Mouse (Mus musculus) testis, adult 2 months (tissue): Measurements from ENCODE around the gene Cyld. TPM values are rescaled to one million over a fixed set of nuclear protein-coding genes. Genes with fewer than 3 reads are reported as not detected.
"Not testable (repeated sequence)": the region's sequence is repeated elsewhere in the genome, so short reads cannot be mapped to it uniquely, and the experiment has no call there.

Experiments used
- H3K27ac ChIP-seq: fragments of 200-500 bp; 2 replicates; pipeline ENCODE4 v1.5.1; 2012; ENCODE audit warnings: low read depth, low read length; ENCODE audit not compliant: control insufficient read depth, insufficient read depth
- H3K27me3 ChIP-seq: fragments of 200-500 bp; 2 replicates; pipeline ENCODE4 v1.6.1; 2012; ENCODE audit warnings: mild to moderate bottlenecking, low read length, moderate library complexity; ENCODE audit not compliant: control insufficient read depth, insufficient read depth
- H3K36me3 ChIP-seq: fragments of 200-500 bp; 2 replicates; pipeline ENCODE4 v1.6.1; 2012; ENCODE audit warnings: mild to moderate bottlenecking, low read length; ENCODE audit not compliant: control insufficient read depth, insufficient read depth
- H3K4me1 ChIP-seq: fragments of 200-500 bp; 2 replicates; pipeline ENCODE4 v1.6.1; 2012; ENCODE audit warnings: low read length; ENCODE audit not compliant: control insufficient read depth, insufficient read depth
- H3K4me3 ChIP-seq: fragments of 200-500 bp; 2 replicates; pipeline ENCODE4 v1.5.1; 2012; ENCODE audit warnings: low read depth, mild to moderate bottlenecking, low read length, moderate library complexity, mixed read lengths; ENCODE audit not compliant: control insufficient read depth
- CTCF ChIP-seq: fragments of 200-500 bp; IDR thresholded peaks from 2 replicates; pipeline ENCODE4 v1.5.1; 2012; ENCODE audit warnings: low read depth, mild to moderate bottlenecking, inconsistent platforms, low read length, moderate library complexity; ENCODE audit not compliant: control insufficient read depth, insufficient read depth, insufficient replicate concordance
- POLR2A ChIP-seq: fragments of 200-500 bp; IDR thresholded peaks from 2 replicates; pipeline ENCODE4 v1.6.1; 2012; ENCODE audit warnings: low read depth, mild to moderate bottlenecking, inconsistent platforms, low read length, moderate library complexity; ENCODE audit not compliant: control insufficient read depth
- polyA plus RNA-seq: library from polyadenylated mRNA; depleted of rRNA; stranded (reverse); fragments of >200 nt; gene quantifications from 2 replicates; pipeline ENCODE4 v1.2.3, GENCODE M21; 2012; rRNA removed

Cyld gene
- polyA plus RNA-seq, result 4.4 TPM in 2 replicates

DNA sequence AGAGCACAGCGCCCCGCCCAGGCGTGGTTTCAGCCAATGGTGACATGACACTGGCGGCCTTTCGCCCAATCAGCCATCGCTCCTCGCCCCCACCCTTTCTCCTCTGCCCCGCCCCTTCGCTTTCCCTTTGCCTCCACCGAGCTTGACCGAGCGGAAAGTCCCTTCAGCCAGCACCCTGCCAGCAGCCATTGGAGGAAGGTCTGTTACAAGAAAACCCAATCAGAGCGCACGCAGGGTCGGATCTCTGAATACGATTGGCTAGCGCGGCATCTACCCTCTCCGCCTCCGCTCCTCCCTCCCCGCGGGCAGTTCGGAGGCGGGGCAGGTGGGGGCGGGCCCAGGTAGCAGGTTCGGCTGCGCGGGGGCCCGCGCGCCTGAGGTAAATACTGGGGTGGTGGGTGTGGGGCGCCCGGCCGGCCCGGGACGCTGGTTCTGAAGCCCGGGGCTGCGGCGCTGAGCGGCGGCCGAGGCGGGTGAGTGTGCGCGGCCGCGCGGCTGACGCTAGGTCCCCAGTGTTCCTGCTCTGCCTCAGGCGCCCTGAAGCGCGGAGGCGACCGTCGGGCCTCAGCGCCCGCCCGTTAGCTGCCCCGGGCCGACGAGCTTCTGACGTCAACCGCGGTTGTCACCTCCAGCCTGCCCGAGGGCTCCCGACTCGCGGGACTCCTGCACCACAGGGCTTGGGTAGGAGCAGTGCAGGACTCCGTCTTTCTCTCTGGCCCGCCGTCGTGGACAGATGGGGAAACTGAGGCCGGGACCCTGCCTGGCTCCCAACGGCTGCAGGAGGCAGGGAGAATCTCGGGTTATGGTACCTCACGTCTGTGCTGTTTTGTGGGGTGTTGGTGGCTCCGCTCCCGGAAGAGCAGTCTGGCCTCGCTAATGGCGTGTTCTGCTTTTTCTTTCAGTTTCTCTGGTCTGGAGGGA, at the start of gene Cyld:
Gene Cyld (plus strand): TSS at position 308 of the 921 bp plus-strand sequence.
- no peaks in the 10 kb centered on the region for H3K36me3 ChIP-seq
- peaks cover 18% of the 10 kb centered on the region for H3K4me1 ChIP-seq
- no peaks in the 10 kb centered on the region for H3K27me3 ChIP-seq
- peak within 1 kb of the TSS; percentile 88 for H3K27ac ChIP-seq
- TF ChIP-seq CTCF, result no peak
- peak; percentile 50 for TF ChIP-seq POLR2A
- H3K4me3 ChIP-seq, result peak within 1 kb of the TSS; percentile 90

DNA sequence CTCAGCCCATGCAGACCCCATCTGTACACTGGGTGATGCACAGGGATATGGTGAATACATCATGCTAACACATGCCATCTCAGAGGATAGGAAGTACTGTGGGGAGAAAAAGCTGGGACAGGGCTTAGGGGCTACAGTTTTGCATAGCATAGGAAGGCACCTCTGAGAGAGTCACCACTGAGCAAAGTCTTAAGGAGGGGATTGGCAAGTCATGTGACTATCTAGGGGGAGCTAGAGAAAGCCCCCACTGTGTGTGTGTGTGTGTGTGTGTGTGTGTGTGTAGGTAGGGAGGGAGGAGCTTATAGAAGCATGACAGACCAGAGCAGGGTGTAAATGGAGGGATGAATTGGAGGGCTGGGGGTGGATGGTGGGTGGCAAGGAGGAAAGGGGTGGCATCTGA, 48.5 kb upstream of the Cyld start:
- H3K27me3 ChIP-seq, result no peaks in the 10 kb centered on the region
- TF ChIP-seq CTCF (no peak), POLR2A (no peak)
- H3K27ac ChIP-seq, result no peak overlapping the region
- no peaks in the 10 kb centered on the region for H3K36me3 ChIP-seq
- H3K4me3 ChIP-seq, result no peak overlapping the region
- H3K4me1 ChIP-seq, result peaks cover 15% of the 10 kb centered on the region

DNA sequence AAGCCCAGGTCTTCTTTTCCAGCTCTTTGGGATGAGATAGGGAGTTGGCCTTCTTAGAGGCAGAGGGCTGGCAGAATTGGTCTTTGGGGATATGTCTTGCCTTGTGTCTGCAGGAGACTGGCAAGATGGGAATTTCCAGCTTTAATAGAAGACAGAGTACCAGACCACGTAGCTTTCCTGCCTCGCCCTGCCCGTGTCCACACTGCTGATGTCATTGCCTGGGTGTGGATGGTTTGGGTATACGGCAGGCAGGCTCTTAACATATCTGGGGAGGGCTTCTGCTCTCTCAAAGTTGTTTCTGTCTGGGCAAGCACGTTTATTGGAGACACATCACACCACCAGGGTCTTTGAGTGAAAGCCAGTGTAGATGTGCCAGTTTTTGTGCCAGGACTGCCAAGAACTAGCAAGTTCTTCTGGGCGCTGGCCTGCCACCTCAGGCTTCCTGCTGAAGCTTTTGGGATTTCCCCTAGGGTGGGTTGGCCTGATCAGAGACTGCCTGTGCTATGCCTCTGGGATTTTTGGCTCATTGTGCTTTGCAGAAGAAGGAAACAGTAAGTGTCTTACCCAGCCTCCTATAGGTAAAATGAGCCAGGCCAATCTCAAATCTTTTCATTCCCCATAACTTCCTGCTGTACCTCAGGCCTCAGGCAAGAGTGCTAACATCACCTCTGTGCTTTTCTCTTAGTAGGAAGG, 46.7 kb upstream of the Cyld start:
- Histone ChIP-seq H3K4me3 (no peak overlapping the region), H3K27me3 (no peaks in the 10 kb centered on the region), H3K4me1 (peaks cover 15% of the 10 kb centered on the region), H3K36me3 (no peaks in the 10 kb centered on the region), H3K27ac (no peak overlapping the region)
- no peak for TF ChIP-seq CTCF
- TF ChIP-seq POLR2A, result no peak

DNA sequence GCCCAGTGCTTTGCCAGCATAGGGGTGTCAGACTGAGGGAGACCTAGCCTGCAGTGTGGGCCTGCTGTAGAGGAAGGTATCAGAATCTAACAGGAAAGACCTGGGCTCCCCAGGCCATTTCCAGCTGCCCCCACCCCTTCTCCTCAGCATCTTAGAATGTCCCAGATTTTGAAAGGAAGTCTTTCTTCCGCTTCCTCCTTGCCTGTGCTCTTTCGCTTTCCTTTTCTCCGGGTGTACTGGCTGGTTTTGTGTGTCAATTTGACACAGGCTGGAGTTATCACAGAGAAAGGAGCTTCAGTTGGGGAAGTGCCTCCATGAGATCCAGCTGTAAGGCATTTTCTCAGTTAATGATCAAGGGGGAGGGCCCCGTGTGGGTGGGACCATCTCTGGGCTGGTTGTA, 45.7 kb upstream of the Cyld start:
- peaks cover 15% of the 10 kb centered on the region for H3K4me1 ChIP-seq
- not testable (repeated sequence) for H3K27ac ChIP-seq, H3K4me3 ChIP-seq, H3K27me3 ChIP-seq, H3K36me3 ChIP-seq

DNA sequence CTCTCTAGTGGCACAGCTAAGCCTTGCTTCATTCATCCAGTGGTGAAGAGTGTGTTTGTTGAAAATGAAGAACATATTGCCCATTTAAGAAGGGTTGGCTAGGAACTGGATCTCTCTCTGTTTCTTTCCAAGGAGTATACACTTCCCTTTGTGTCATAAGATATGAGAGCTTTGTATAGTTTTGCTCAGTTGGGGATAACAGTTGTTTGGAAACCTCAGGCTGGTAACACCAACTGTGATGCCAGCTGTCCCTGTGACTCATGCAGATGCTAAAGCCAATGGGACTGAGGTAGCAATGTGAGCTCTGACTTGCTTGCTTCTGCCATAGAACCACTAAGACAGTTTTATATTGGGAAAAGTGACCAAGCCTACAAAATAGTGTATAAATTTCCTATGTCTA, 41.5 kb upstream of the Cyld start:
- TF ChIP-seq CTCF (no peak), POLR2A (no peak)
- H3K27ac ChIP-seq, result no peak overlapping the region
- H3K4me3 ChIP-seq, result no peak overlapping the region
- H3K4me1 ChIP-seq, result no peaks in the 10 kb centered on the region
- no peaks in the 10 kb centered on the region for H3K27me3 ChIP-seq
- H3K36me3 ChIP-seq, result no peaks in the 10 kb centered on the region

DNA sequence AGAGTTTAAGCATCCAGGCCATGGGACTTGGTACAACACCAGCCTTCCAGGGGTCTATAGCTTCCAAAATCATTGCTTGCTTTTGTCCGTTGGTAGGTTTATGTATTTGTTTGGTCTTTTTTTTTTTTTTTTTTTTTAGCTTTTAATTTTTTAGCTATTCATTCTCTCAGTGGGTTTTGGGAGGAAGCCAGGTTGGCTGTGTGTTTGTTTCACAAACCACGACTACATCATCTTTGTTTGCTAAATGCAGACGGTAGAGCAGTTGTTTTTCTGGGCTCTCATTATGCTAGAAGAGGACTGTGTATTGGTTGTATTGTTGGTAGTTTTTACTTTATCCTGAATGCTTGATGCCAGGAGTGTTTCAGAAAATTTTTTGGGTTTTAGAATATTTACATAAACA, 37.0 kb upstream of the Cyld start:
- no peaks in the 10 kb centered on the region for H3K27me3 ChIP-seq
- TF ChIP-seq POLR2A (no peak), CTCF (no peak)
- H3K4me3 ChIP-seq, result no peak overlapping the region

DNA sequence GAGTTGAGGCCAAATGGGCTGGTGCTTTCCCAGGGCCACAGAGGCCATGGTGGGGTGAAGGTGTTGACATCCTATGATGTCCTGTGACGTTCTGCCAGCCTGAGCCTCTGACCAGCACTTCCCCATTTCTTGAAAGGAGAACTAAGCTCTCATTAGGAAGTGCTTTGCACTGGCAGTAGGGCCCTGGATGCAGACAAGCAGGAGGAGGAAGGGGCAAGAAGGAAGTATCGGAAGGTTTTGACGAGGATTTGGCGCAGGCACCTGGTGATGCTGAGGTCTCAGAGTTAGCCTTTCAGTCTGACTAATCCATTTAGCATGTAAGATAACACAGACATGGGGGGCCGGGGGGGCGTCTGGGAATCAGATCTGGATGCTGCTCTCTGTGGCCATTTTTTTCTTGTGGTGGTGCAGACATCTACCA, 34.4 kb upstream of the Cyld start:
- TF ChIP-seq POLR2A, result no peak
- no peak for TF ChIP-seq CTCF
- H3K4me3 ChIP-seq, result no peak overlapping the region
- no peaks in the 10 kb centered on the region for H3K36me3 ChIP-seq
- H3K4me1 ChIP-seq, result no peaks in the 10 kb centered on the region
- H3K27me3 ChIP-seq, result no peaks in the 10 kb centered on the region
- H3K27ac ChIP-seq, result no peak overlapping the region

More for the DNA sequence above, 37.0 kb upstream of the Cyld start:
- H3K27ac ChIP-seq, result no peak overlapping the region
- H3K4me1 ChIP-seq, result no peaks in the 10 kb centered on the region
- no peaks in the 10 kb centered on the region for H3K36me3 ChIP-seq
